Mouse (Mus musculus) E14TG2a.4 (cell line): ENCODE data around the gene Ccdc73.

Experiments
- H3K27me3 ChIP-seq: 2 replicates; pipeline ENCODE4 v1.6.1; 2014; ENCODE audit warnings: low read length, control low read depth; ENCODE audit not compliant: insufficient read depth
- H3K36me3 ChIP-seq: 2 replicates; pipeline ENCODE4 v1.6.1; 2014; ENCODE audit warnings: low read length, control low read depth; ENCODE audit not compliant: insufficient read depth
- H3K4me1 ChIP-seq: replicated peaks from 2 replicates; pipeline ENCODE4 v1.6.1; 2014; ENCODE audit warnings: low read depth, low read length, control low read depth
- H3K4me3 ChIP-seq: replicated peaks from 2 replicates; pipeline ENCODE4 v1.5.1; 2014; ENCODE audit warnings: mild to moderate bottlenecking, low read length
- H3K9me3 ChIP-seq: 2 replicates; pipeline ENCODE4 v1.6.1; 2014; ENCODE audit warnings: low read length, control low read depth
- CTCF ChIP-seq: conservative IDR thresholded peaks from 2 replicates; pipeline ENCODE4 v1.5.1; 2014; ENCODE audit warnings: low read length
- NANOG ChIP-seq: IDR thresholded peaks from 2 replicates; pipeline ENCODE4 v1.6.1; 2014; ENCODE audit warnings: borderline replicate concordance, low read length, mixed read lengths
- POU5F1 ChIP-seq: IDR thresholded peaks from 2 replicates; pipeline ENCODE4 v1.6.1; 2014; ENCODE audit warnings: low read length, borderline replicate concordance

Gene Ccdc73

GRCm38 (mm10) chr2:104915709-104916108 lies 48.1 kb downstream of the Ccdc73 start:
- H3K27me3 ChIP-seq, result no peaks in the 10 kb centered on the region
- H3K4me1 ChIP-seq, result no peaks in the 10 kb centered on the region
- TF ChIP-seq POU5F1, result no peak
- TF ChIP-seq CTCF, result peak; percentile 89
- no peak for TF ChIP-seq NANOG
- no peaks in the 10 kb centered on the region for H3K36me3 ChIP-seq
- no peak overlapping the region for H3K4me3 ChIP-seq
- no peaks in the 10 kb centered on the region; the same call in 1 of the 2 replicates for H3K9me3 ChIP-seq

GRCm38 (mm10) chr2:104964492-104964891 lies 96.9 kb downstream of the Ccdc73 start:
- no peak for TF ChIP-seq POU5F1
- TF ChIP-seq CTCF, result no peak
- no peak for TF ChIP-seq NANOG
- no peaks in the 10 kb centered on the region for H3K9me3 ChIP-seq

GRCm38 (mm10) chr2:104981712-104982111 lies 114.1 kb downstream of the Ccdc73 start:
- H3K27me3 ChIP-seq, result no peaks in the 10 kb centered on the region
- TF ChIP-seq NANOG (no peak), POU5F1 (no peak), CTCF (no peak)
- H3K9me3 ChIP-seq, result no peaks in the 10 kb centered on the region
- peaks cover 10% of the 10 kb centered on the region for H3K4me1 ChIP-seq
- H3K4me3 ChIP-seq, result no peak overlapping the region
- no peaks in the 10 kb centered on the region for H3K36me3 ChIP-seq

More at GRCm38 (mm10) chr2:104964492-104964891, 96.9 kb downstream of the Ccdc73 start:
- H3K27me3 ChIP-seq, result no peaks in the 10 kb centered on the region
- H3K36me3 ChIP-seq, result no peaks in the 10 kb centered on the region
- H3K4me3 ChIP-seq, result no peak overlapping the region
- H3K4me1 ChIP-seq, result no peaks in the 10 kb centered on the region

- no peak for TF ChIP-seq CTCF
- TF ChIP-seq NANOG, result no peak
- TF ChIP-seq POU5F1, result no peak
These were observed 118.2 kb downstream of the Ccdc73 start for GRCm38 (mm10) chr2:104985796-104986195.

GRCm38 (mm10) chr2:104988974-104989373 lies 121.4 kb downstream of the Ccdc73 start:
- TF ChIP-seq NANOG (no peak), POU5F1 (no peak), CTCF (no peak)

More at GRCm38 (mm10) chr2:104985796-104986195, 118.2 kb downstream of the Ccdc73 start:
- peaks cover 10% of the 10 kb centered on the region for H3K4me1 ChIP-seq
- H3K36me3 ChIP-seq, result no peaks in the 10 kb centered on the region
- no peaks in the 10 kb centered on the region for H3K27me3 ChIP-seq
- H3K9me3 ChIP-seq, result no peaks in the 10 kb centered on the region
- no peak overlapping the region for H3K4me3 ChIP-seq

GRCm38 (mm10) chr2:104994436-104994835 lies 126.8 kb downstream of the Ccdc73 start:
- peaks cover 50% of the 10 kb centered on the region for H3K36me3 ChIP-seq
- no peaks in the 10 kb centered on the region for H3K27me3 ChIP-seq
- TF ChIP-seq POU5F1 (no peak), NANOG (no peak), CTCF (no peak)
- no peaks in the 10 kb centered on the region for H3K9me3 ChIP-seq
- no peak overlapping the region for H3K4me3 ChIP-seq
- H3K4me1 ChIP-seq, result no peaks in the 10 kb centered on the region; the same call in 1 of the 2 replicates

More at GRCm38 (mm10) chr2:104988974-104989373, 121.4 kb downstream of the Ccdc73 start:
- Histone ChIP-seq H3K4me1 (no peaks in the 10 kb centered on the region; the same call in 1 of the 2 replicates), H3K4me3 (no peak overlapping the region), H3K27me3 (no peaks in the 10 kb centered on the region), H3K9me3 (no peaks in the 10 kb centered on the region), H3K36me3 (peaks cover 16% of the 10 kb centered on the region; the same call in 1 of the 2 replicates)

- TF ChIP-seq CTCF (no peak), NANOG (no peak), POU5F1 (no peak)
- Histone ChIP-seq H3K36me3 (peaks cover 61% of the 10 kb centered on the region), H3K9me3 (no peaks in the 10 kb centered on the region), H3K4me3 (no peak overlapping the region), H3K4me1 (no peaks in the 10 kb centered on the region; the same call in 1 of the 2 replicates), H3K27me3 (no peaks in the 10 kb centered on the region)
These were observed 128.6 kb downstream of the Ccdc73 start for GRCm38 (mm10) chr2:104996201-104996600.

GRCm38 (mm10) chr2:105007236-105007635 lies 139.6 kb downstream of the Ccdc73 start:
- H3K36me3 ChIP-seq, result peaks cover 93% of the 10 kb centered on the region
- no peaks in the 10 kb centered on the region for H3K27me3 ChIP-seq

More at GRCm38 (mm10) chr2:105007236-105007635, 139.6 kb downstream of the Ccdc73 start:
- H3K4me1 ChIP-seq, result no peaks in the 10 kb centered on the region
- no peak for TF ChIP-seq CTCF
- no peaks in the 10 kb centered on the region for H3K9me3 ChIP-seq
- H3K4me3 ChIP-seq, result no peak overlapping the region
